Mouse (Mus musculus): Measurements from ENCODE around the gene Ublcp1. TPM values are rescaled to one million over a fixed set of nuclear protein-coding genes. Genes with fewer than 3 reads are reported as not detected.
"Not testable (repeated sequence)": the region's sequence is repeated elsewhere in the genome, so short reads cannot be mapped to it uniquely, and the experiment has no call there.

Gene Ublcp1
- polyA plus RNA-seq, 1 experiment from 2014 or later = 36.9 TPM

DNA sequence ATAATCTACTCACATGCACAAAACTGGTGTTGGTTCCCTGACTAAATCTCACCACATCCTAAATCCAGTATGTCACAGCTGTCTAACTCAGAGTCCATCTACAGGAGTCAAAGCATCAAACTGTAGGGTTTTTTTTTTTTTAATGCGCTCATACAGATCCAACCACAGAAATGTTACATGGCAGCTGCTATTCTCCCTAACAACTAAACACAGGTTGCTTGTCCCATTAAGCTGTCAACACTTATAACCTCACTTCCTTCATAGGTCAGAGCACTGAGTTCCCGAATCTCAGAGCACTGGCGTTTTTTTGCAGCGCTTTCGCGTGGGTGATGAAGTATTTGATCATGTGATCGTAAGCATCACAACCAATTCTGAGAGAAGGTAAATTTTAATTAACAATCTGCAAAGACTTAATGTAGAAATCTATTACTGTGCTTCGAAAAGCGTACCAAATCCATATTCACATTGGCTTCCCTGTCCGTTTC is 1.9 kb downstream of the Ublcp1 start:
- no peaks in the 10 kb centered on the region for H3K9me3 ChIP-seq (ENCODE audit: control insufficient read depth, low read length)
- no peaks in the 10 kb centered on the region for H3K27me3 ChIP-seq (ENCODE audit: control insufficient read depth, insufficient read depth, low read length)
- ATAC-seq (ENCODE audit: low FRiP score, low TSS enrichment) (no peak), DNase-seq (ENCODE audit: low spot score) (no peak)
- TF ChIP-seq EP300 (optimal IDR thresholded peaks at IDR 0.05) (no peak), CTCF (IDR thresholded peaks at IDR 0.05; ENCODE audit: low read depth) (no peak)
- no peak overlapping the region for H3K4me2 ChIP-seq (replicated peaks; ENCODE audit: low read depth)
- no peaks in the 10 kb centered on the region; the same call in 1 of the 2 replicates for H3K4me1 ChIP-seq (replicated peaks; ENCODE audit: control insufficient read depth, insufficient read depth)
- H3K36me3 ChIP-seq (ENCODE audit: control insufficient read depth, insufficient read depth, low read length) = no peaks in the 10 kb centered on the region; the same call in 1 of the 2 replicates
- H3K4me3 ChIP-seq (ENCODE audit: low read depth, low read length) = no peak overlapping the region
- H3K27ac ChIP-seq (replicated peaks) = no peak overlapping the region
- H3K9ac ChIP-seq (ENCODE audit: low read length) = no peak overlapping the region
- 86% methylated on average over 10 of the region's 10 CpGs for WGBS

DNA sequence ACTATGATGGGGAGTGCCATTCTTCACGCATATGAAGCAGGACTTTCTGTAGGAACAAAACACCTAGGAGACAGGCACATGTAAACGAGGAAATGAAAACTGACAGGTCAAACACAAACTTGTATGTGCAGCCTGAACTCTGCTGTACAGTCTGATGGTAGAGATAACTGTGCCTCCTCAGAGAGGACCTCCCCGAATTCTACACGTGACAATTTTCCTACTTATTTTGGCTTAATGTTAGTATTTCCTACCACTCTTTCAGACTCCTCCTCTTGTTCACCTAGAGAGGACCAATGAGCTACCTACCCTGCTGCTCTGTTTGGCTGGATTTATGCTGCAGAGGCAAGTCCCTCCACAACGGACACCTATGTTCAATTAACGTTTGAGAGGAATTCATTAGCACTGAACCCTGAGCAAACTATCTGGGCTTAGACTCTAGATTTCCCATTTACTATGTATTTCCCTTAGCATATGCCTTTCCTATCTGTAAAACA is 3.3 kb downstream of the Ublcp1 start:
- H3K27me3 ChIP-seq (ENCODE audit: control insufficient read depth, insufficient read depth, low read length) = no peaks in the 10 kb centered on the region
- no peaks in the 10 kb centered on the region for H3K9me3 ChIP-seq (ENCODE audit: control insufficient read depth, low read length)
- ATAC-seq (ENCODE audit: low FRiP score, low TSS enrichment) (no peak), DNase-seq (ENCODE audit: low spot score) (no peak)
- no peak overlapping the region for H3K4me3 ChIP-seq (ENCODE audit: low read depth, low read length)
- no peaks in the 10 kb centered on the region; the same call in 1 of the 2 replicates for H3K4me1 ChIP-seq (replicated peaks; ENCODE audit: control insufficient read depth, insufficient read depth)
- H3K27ac ChIP-seq (replicated peaks) = no peak overlapping the region
- TF ChIP-seq EP300 (optimal IDR thresholded peaks at IDR 0.05) (no peak), CTCF (IDR thresholded peaks at IDR 0.05; ENCODE audit: low read depth) (no peak)
- H3K36me3 ChIP-seq (ENCODE audit: control insufficient read depth, insufficient read depth, low read length) = no peaks in the 10 kb centered on the region; the same call in 1 of the 2 replicates
- H3K9ac ChIP-seq (ENCODE audit: low read length) = no peak overlapping the region
- WGBS = 80% methylated on average over 6 of the region's 6 CpGs
- H3K4me2 ChIP-seq (replicated peaks; ENCODE audit: low read depth) = no peak overlapping the region

DNA sequence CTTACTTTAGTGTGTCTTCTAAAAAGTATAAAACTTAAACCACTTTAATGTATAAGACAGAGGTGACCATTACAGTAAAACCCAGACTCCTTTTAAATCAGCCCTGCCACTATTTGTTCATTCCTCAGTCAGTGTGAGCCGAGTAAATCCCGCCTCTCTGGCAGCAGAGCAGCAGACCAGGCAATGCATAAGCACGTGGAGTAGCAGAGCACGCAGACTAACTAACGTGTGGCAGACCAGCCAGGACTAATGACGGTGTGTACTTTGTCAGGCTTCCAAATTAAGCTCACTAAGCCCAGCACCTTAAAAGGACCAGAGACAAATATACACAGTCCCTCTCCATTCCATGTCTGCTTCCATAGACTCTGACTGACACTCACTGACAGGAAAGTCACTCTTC is 8.8 kb downstream of the Ublcp1 start:
- DNase-seq (ENCODE audit: low spot score) = peak; percentile 39

DNA sequence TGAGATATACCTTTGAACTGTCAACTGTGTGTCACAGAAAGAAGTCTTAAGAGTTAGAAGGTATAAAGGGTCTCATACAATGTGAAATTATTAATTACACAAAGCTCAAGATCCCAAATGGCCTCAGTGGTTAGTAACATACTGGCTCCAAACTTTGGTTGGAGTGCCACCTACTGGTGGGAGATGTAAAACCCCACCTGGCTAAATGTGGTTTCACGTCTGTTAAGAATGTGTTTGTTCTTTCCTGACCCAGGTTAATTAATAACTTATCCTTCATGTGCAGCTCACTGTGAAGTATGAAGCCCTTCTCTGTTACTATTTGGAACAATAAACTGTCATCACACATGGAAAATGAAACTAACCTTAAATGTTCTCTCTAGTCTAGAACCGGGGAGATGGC is 16.9 kb downstream of the Ublcp1 start:
- H3K27ac ChIP-seq (replicated peaks) = no peak overlapping the region
- no peak overlapping the region for H3K9ac ChIP-seq (ENCODE audit: low read length)
- H3K36me3 ChIP-seq (ENCODE audit: control insufficient read depth, insufficient read depth, low read length) = peaks cover 4% of the 10 kb centered on the region; the same call in 1 of the 2 replicates
- H3K27me3 ChIP-seq (ENCODE audit: control insufficient read depth, insufficient read depth, low read length) = no peaks in the 10 kb centered on the region
- WGBS = 40% methylated on average over 2 of the region's 2 CpGs
- TF ChIP-seq CTCF (IDR thresholded peaks at IDR 0.05; ENCODE audit: low read depth) = peak; percentile 86
- TF ChIP-seq EP300 (optimal IDR thresholded peaks at IDR 0.05) = no peak
- no peaks in the 10 kb centered on the region for H3K4me1 ChIP-seq (replicated peaks; ENCODE audit: control insufficient read depth, insufficient read depth)
- H3K4me2 ChIP-seq (replicated peaks; ENCODE audit: low read depth) = no peak overlapping the region
- peak; percentile 68 for DNase-seq (ENCODE audit: low spot score)
- no peaks in the 10 kb centered on the region for H3K9me3 ChIP-seq (ENCODE audit: control insufficient read depth, low read length)
- H3K4me3 ChIP-seq (ENCODE audit: low read depth, low read length) = no peak overlapping the region
- ATAC-seq (ENCODE audit: low FRiP score, low TSS enrichment) = peak; percentile 63; the same call in 1 of the 2 replicates

More for the DNA sequence above, 8.8 kb downstream of the Ublcp1 start:
- no peak for ATAC-seq (ENCODE audit: low FRiP score, low TSS enrichment)
- no peaks in the 10 kb centered on the region for H3K27me3 ChIP-seq (ENCODE audit: control insufficient read depth, insufficient read depth, low read length)
- WGBS = 38% methylated on average over 6 of the region's 6 CpGs
- no peaks in the 10 kb centered on the region for H3K9me3 ChIP-seq (ENCODE audit: control insufficient read depth, low read length)
- no peak overlapping the region for H3K4me3 ChIP-seq (ENCODE audit: low read depth, low read length)
- no peaks in the 10 kb centered on the region for H3K4me1 ChIP-seq (replicated peaks; ENCODE audit: control insufficient read depth, insufficient read depth)
- peaks cover 6% of the 10 kb centered on the region; the same call in 1 of the 2 replicates for H3K36me3 ChIP-seq (ENCODE audit: control insufficient read depth, insufficient read depth, low read length)
- TF ChIP-seq CTCF (IDR thresholded peaks at IDR 0.05; ENCODE audit: low read depth) (no peak), EP300 (optimal IDR thresholded peaks at IDR 0.05) (no peak)
- no peak overlapping the region for H3K27ac ChIP-seq (replicated peaks)
- H3K9ac ChIP-seq (ENCODE audit: low read length) = no peak overlapping the region
- no peak overlapping the region for H3K4me2 ChIP-seq (replicated peaks; ENCODE audit: low read depth)

DNA sequence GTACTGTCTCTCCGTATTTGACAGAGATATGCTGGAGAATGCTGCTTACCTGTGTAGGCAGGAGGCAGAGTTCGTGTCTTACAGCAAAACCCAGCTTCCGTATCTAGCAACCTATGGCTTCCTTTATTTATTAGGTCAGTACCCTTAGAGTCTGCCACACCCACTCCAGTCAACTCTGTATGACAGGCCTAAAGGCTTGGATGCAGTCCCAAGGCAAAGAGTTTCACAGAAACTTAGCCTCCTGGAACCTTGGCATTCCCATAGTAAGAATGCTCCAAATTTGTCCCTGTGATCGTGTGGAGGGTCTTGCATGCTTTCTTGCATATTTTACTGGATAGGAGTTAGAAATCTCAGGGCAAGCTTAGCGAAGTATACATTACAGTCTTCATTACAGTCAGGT is 18.3 kb downstream of the Ublcp1 start:
- H3K4me1 ChIP-seq (replicated peaks; ENCODE audit: control insufficient read depth, insufficient read depth); H3K4me2 ChIP-seq (replicated peaks; ENCODE audit: low read depth); H3K27ac ChIP-seq (replicated peaks); H3K4me3 ChIP-seq (ENCODE audit: low read depth, low read length); H3K36me3 ChIP-seq (ENCODE audit: control insufficient read depth, insufficient read depth, low read length); H3K9me3 ChIP-seq (ENCODE audit: control insufficient read depth, low read length); DNase-seq (ENCODE audit: low spot score); H3K9ac ChIP-seq (ENCODE audit: low read length); H3K27me3 ChIP-seq (ENCODE audit: control insufficient read depth, insufficient read depth, low read length); ATAC-seq (ENCODE audit: low FRiP score, low TSS enrichment): not testable (repeated sequence)
- WGBS = 89% methylated on average over 5 of the region's 5 CpGs

DNA sequence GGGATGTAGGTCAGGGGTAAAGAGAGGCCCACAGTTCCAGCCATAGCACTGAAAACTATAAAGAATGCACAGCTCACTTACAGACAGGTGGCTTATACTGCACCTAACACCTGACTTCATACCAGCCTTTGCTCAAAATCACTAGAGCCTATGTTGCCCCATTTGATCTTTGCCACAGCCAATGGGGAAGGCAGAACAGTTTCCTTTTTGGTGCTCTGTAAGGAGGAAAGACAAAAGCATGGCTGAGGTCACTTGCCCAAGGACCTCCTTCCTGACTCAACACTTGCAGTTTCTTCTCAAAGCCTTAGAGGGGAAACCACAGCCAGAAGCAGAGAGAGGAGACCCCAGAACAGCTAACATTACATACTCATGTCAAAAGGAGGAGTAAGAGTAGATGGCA is 19.3 kb downstream of the Ublcp1 start:
- DNase-seq (ENCODE audit: low spot score) = no peak

More for the DNA sequence above, 19.3 kb downstream of the Ublcp1 start:
- no peak overlapping the region for H3K9ac ChIP-seq (ENCODE audit: low read length)
- ATAC-seq (ENCODE audit: low FRiP score, low TSS enrichment) = no peak
- TF ChIP-seq EP300 (optimal IDR thresholded peaks at IDR 0.05) = no peak
- no peak for TF ChIP-seq CTCF (IDR thresholded peaks at IDR 0.05; ENCODE audit: low read depth)
- no peak overlapping the region for H3K4me2 ChIP-seq (replicated peaks; ENCODE audit: low read depth)
- no peaks in the 10 kb centered on the region for H3K27me3 ChIP-seq (ENCODE audit: control insufficient read depth, insufficient read depth, low read length)
- no peak overlapping the region for H3K27ac ChIP-seq (replicated peaks)
- no peaks in the 10 kb centered on the region for H3K9me3 ChIP-seq (ENCODE audit: control insufficient read depth, low read length)
- peaks cover 4% of the 10 kb centered on the region; the same call in 1 of the 2 replicates for H3K36me3 ChIP-seq (ENCODE audit: control insufficient read depth, insufficient read depth, low read length)
- no peak overlapping the region for H3K4me3 ChIP-seq (ENCODE audit: low read depth, low read length)
- no peaks in the 10 kb centered on the region for H3K4me1 ChIP-seq (replicated peaks; ENCODE audit: control insufficient read depth, insufficient read depth)
